Comparison of ENCODE assay signal across 13 mouse cellular contexts in genomic region chr15:5347674-5348073, GRCm38 (mm10).
DNase-seq lines count a peak whose midpoint lies in the region; ATAC-seq and TF ChIP-seq lines count a peak whose summit lies in the region.
"Had no signal": no experiment of that assay in that cellular context is flagged by ENCODE, and none has a peak within 500 bp of the region (broad histone marks: within the 10 kb centered on the region; RNA-seq: fewer than 3 reads in every experiment).

No protein-coding gene starts in this region.

- no peak for TF ChIP-seq RAD21 in MEL (IDR thresholded peaks at IDR 0.05; ENCODE audit: low read depth, low read length)

- no peak overlapping the region for H3K4me3 ChIP-seq in heart, adult 2 months
- no peak overlapping the region for H3K4me3 ChIP-seq in heart, embryonic 11.5 days (ENCODE audit: low read depth, low read length)
- no peak overlapping the region for H3K4me3 ChIP-seq in MEL (ENCODE audit: control insufficient read depth in 1 of 2, insufficient read depth in 1 of 2, low read depth in 2 of 2, low read length in 2 of 2)
- H3K4me3 ChIP-seq in midbrain, embryonic 11.5 days (ENCODE audit: low read depth, low read length) = no peak overlapping the region
- no peak overlapping the region for H3K4me3 ChIP-seq in midbrain, postnatal 0 days (ENCODE audit: low read depth, low read length)
- H3K4me3 ChIP-seq: heart, embryonic 15.5 days; liver, embryonic 15.5 days; midbrain, embryonic 12.5 days had no signal

- no peak overlapping the region for H3K27ac ChIP-seq in heart, adult 2 months
- H3K27ac ChIP-seq in heart, embryonic 11.5 days (ENCODE audit: low read depth, low read length) = no peak overlapping the region
- no peak overlapping the region for H3K27ac ChIP-seq in MEL (ENCODE audit: control insufficient read depth, low read depth, low read length)
- H3K27ac ChIP-seq in midbrain, embryonic 11.5 days (ENCODE audit: low read depth, low read length) = no peak overlapping the region
- H3K27ac ChIP-seq in midbrain, postnatal 0 days (ENCODE audit: low read depth, low read length) = no peak overlapping the region
- H3K27ac ChIP-seq: heart, embryonic 15.5 days; liver, embryonic 15.5 days; midbrain, embryonic 12.5 days had no signal

- peak; percentile 35 to 52 for DNase-seq in heart, adult 2 months
- peak; percentile 6 for DNase-seq in MEL (ENCODE audit: low read depth, low spot score)
- peak; percentile 44 to 51 for DNase-seq in heart, postnatal 10 days
- DNase-seq in kidney, postnatal 25 days = peak; percentile 4 to 55
- no peak for DNase-seq in thymus, postnatal 0 days (ENCODE audit: low spot score)
- DNase-seq in midbrain, embryonic 11.5 days (ENCODE audit: low spot score, missing footprints) = no peak
- DNase-seq in midbrain, postnatal 0 days (ENCODE audit: low spot score) = no peak
- DNase-seq: cerebellum, adult 2 months; left cerebral cortex, postnatal 4 days had no signal

- intact Hi-C loops in heart, adult 2 months (cut with DNase I) = no loop called here
- intact Hi-C loops in heart, postnatal 10 days (cut with DNase I) = no loop called here

- 58% methylated on average over 5 of the region's 5 CpGs for WGBS in heart, adult 2 months
- 76% methylated on average over 5 of the region's 5 CpGs for WGBS in heart, embryonic 11.5 days (ENCODE audit: insufficient replicate concordance)
- 91% methylated on average over 5 of the region's 5 CpGs for WGBS in midbrain, embryonic 11.5 days
- WGBS in midbrain, postnatal 0 days = 93% methylated on average over 5 of the region's 5 CpGs

- TF ChIP-seq POLR2A in heart, adult 2 months (IDR thresholded peaks at IDR 0.05; ENCODE audit: insufficient read depth, low read depth, low read length) = no peak
- no peak for TF ChIP-seq POLR2A in MEL (IDR thresholded peaks at IDR 0.05; ENCODE audit: control insufficient read depth in 1 of 2, insufficient read depth in 1 of 2, low read depth in 1 of 2, low read length in 2 of 2, poor library complexity in 1 of 2)

- H3K79me2 ChIP-seq in heart, adult 2 months (replicated peaks; ENCODE audit: control insufficient read depth, insufficient read depth, low read length) = no peaks in the 10 kb centered on the region
- H3K79me2 ChIP-seq in MEL (ENCODE audit: control insufficient read depth, insufficient read depth, low read length, poor library complexity) = no peaks in the 10 kb centered on the region

- no peak for TF ChIP-seq CTCF in heart, adult 2 months (IDR thresholded peaks at IDR 0.05)
- no peak for TF ChIP-seq CTCF in MEL (IDR thresholded peaks at IDR 0.05 in 2 of 3, conservative IDR thresholded peaks at IDR 0.05 in 1 of 3; ENCODE audit: control insufficient read depth in 1 of 3, insufficient read depth in 1 of 3, low read depth in 2 of 3, low read length in 3 of 3, poor library complexity in 1 of 3, severe bottlenecking in 1 of 3)
- no peak for TF ChIP-seq CTCF in midbrain, postnatal 0 days (IDR thresholded peaks at IDR 0.05)

- no peaks in the 10 kb centered on the region for H3K27me3 ChIP-seq in heart, adult 2 months (ENCODE audit: control insufficient read depth, insufficient read depth, low read length)
- H3K27me3 ChIP-seq in heart, embryonic 11.5 days (ENCODE audit: control insufficient read depth, insufficient read depth, low read length) = no peaks in the 10 kb centered on the region
- peaks cover 2 to 3% of the 10 kb centered on the region in 2 experiments; a peak in 2 of 4 replicates for H3K27me3 ChIP-seq in MEL (ENCODE audit: control insufficient read depth in 1 of 2, insufficient read depth in 2 of 2, low read length in 2 of 2)
- H3K27me3 ChIP-seq in midbrain, embryonic 11.5 days (ENCODE audit: control insufficient read depth, insufficient read depth, low read length) = no peaks in the 10 kb centered on the region
- H3K27me3 ChIP-seq in midbrain, postnatal 0 days (ENCODE audit: insufficient read depth, low read length) = no peaks in the 10 kb centered on the region
- H3K27me3 ChIP-seq: heart, embryonic 15.5 days; liver, embryonic 15.5 days; midbrain, embryonic 12.5 days had no signal

- 0 out of 2 replicates have a peak, but pooled peaks have one; percentile 16 for TF ChIP-seq EP300 in heart, adult 2 months (IDR thresholded peaks at IDR 0.05; ENCODE audit: insufficient read depth, low read depth, low read length)
- TF ChIP-seq EP300 in MEL (IDR thresholded peaks at IDR 0.05; ENCODE audit: low read depth in 1 of 2, low read length in 2 of 2) = no peak

- no peak overlapping the region for H3K4me2 ChIP-seq in heart, embryonic 11.5 days
- no peak overlapping the region for H3K4me2 ChIP-seq in midbrain, embryonic 11.5 days
- H3K4me2 ChIP-seq in midbrain, postnatal 0 days (ENCODE audit: low read depth, low read length, poor library complexity, severe bottlenecking) = no peak overlapping the region
- H3K4me2 ChIP-seq: heart, embryonic 15.5 days; liver, embryonic 15.5 days; midbrain, embryonic 12.5 days had no signal

- H3K9ac ChIP-seq in heart, adult 2 months (ENCODE audit: low read depth, low read length) = no peak overlapping the region
- no peak overlapping the region for H3K9ac ChIP-seq in heart, embryonic 11.5 days (ENCODE audit: low read depth, low read length)
- no peak overlapping the region for H3K9ac ChIP-seq in MEL (ENCODE audit: control insufficient read depth, low read depth, low read length, poor library complexity, severe bottlenecking)
- H3K9ac ChIP-seq in midbrain, embryonic 11.5 days (ENCODE audit: low read length) = no peak overlapping the region
- H3K9ac ChIP-seq in midbrain, postnatal 0 days (replicated peaks; ENCODE audit: low read length, poor library complexity, severe bottlenecking) = no peak overlapping the region
- H3K9ac ChIP-seq: heart, embryonic 15.5 days; liver, embryonic 15.5 days; midbrain, embryonic 12.5 days had no signal

- H3K9me3 ChIP-seq in heart, embryonic 11.5 days (replicated peaks; ENCODE audit: control insufficient read depth, low read length) = no peaks in the 10 kb centered on the region
- no peaks in the 10 kb centered on the region for H3K9me3 ChIP-seq in MEL (replicated peaks; ENCODE audit: insufficient read depth, low read length)
- H3K9me3 ChIP-seq in midbrain, embryonic 11.5 days (ENCODE audit: control insufficient read depth, low read length) = no peaks in the 10 kb centered on the region
- H3K9me3 ChIP-seq in midbrain, postnatal 0 days (ENCODE audit: low read length) = no peaks in the 10 kb centered on the region
- H3K9me3 ChIP-seq: heart, embryonic 15.5 days; liver, embryonic 15.5 days; midbrain, embryonic 12.5 days had no signal

- H3K36me3 ChIP-seq in heart, adult 2 months (ENCODE audit: control insufficient read depth, insufficient read depth, low read length) = no peaks in the 10 kb centered on the region
- no peaks in the 10 kb centered on the region for H3K36me3 ChIP-seq in heart, embryonic 11.5 days (ENCODE audit: control insufficient read depth, insufficient read depth, low read length)
- H3K36me3 ChIP-seq in MEL (ENCODE audit: control insufficient read depth in 1 of 2, insufficient read depth in 2 of 2, low read length in 2 of 2) = peaks cover 0 to 3% of the 10 kb centered on the region in 2 experiments; a peak in 1 of 4 replicates
- no peaks in the 10 kb centered on the region for H3K36me3 ChIP-seq in midbrain, embryonic 11.5 days (ENCODE audit: control insufficient read depth, insufficient read depth, low read length)
- no peaks in the 10 kb centered on the region for H3K36me3 ChIP-seq in midbrain, postnatal 0 days (ENCODE audit: insufficient read depth, low read length)
- H3K36me3 ChIP-seq: heart, embryonic 15.5 days; liver, embryonic 15.5 days; midbrain, embryonic 12.5 days had no signal

- no peaks in the 10 kb centered on the region; the same call in 1 of the 2 replicates for H3K4me1 ChIP-seq in heart, adult 2 months (ENCODE audit: control insufficient read depth, insufficient read depth, low read length)
- no peaks in the 10 kb centered on the region for H3K4me1 ChIP-seq in heart, embryonic 11.5 days (ENCODE audit: control insufficient read depth, insufficient read depth, low read length)
- 0 out of 4 replicates have a peak, but pooled peaks cover 0 to 3% of the 10 kb centered on the region in 2 experiments for H3K4me1 ChIP-seq in MEL (ENCODE audit: control insufficient read depth in 1 of 2, insufficient read depth in 2 of 2, low read length in 2 of 2)
- no peaks in the 10 kb centered on the region for H3K4me1 ChIP-seq in midbrain, embryonic 11.5 days (ENCODE audit: control insufficient read depth, insufficient read depth, low read length)
- no peaks in the 10 kb centered on the region for H3K4me1 ChIP-seq in midbrain, postnatal 0 days (ENCODE audit: insufficient read depth, low read length)
- H3K4me1 ChIP-seq: heart, embryonic 15.5 days; liver, embryonic 15.5 days; midbrain, embryonic 12.5 days had no signal

- ATAC-seq in heart, embryonic 11.5 days (replicated peaks; ENCODE audit: insufficient number of reproducible peaks, low FRiP score, low TSS enrichment) = no peak
- no peak for ATAC-seq in midbrain, embryonic 11.5 days (ENCODE audit: low FRiP score)
- no peak for ATAC-seq in midbrain, postnatal 0 days (ENCODE audit: low FRiP score)

TF ChIP-seq in MEL, 35 proteins besides CTCF, POLR2A, EP300 and RAD21:
- TF ChIP-seq TAL1 (IDR thresholded peaks at IDR 0.05; ENCODE audit: low read length) = no peak
- TF ChIP-seq ZC3H11A (IDR thresholded peaks at IDR 0.05; ENCODE audit: low read depth, low read length) = no peak
- no peak for TF ChIP-seq ETS1 (IDR thresholded peaks at IDR 0.05; ENCODE audit: low read depth, low read length)
- TF ChIP-seq POLR2AphosphoS5 (IDR thresholded peaks at IDR 0.05; ENCODE audit: borderline replicate concordance, low read depth, low read length) = no peak
- no peak for TF ChIP-seq GATA1 (IDR thresholded peaks at IDR 0.05; ENCODE audit: low read depth, low read length)
- TF ChIP-seq CHD2 (IDR thresholded peaks at IDR 0.05; ENCODE audit: low read length) = no peak
- TF ChIP-seq CHD1 (IDR thresholded peaks at IDR 0.05; ENCODE audit: low read depth, low read length) = no peak
- no peak for TF ChIP-seq E2F4 (IDR thresholded peaks at IDR 0.05; ENCODE audit: borderline replicate concordance, low read depth, low read length)
- TF ChIP-seq SIN3A (IDR thresholded peaks at IDR 0.05; ENCODE audit: low read length) = no peak
- TF ChIP-seq SMC3 (IDR thresholded peaks at IDR 0.05; ENCODE audit: low read depth, low read length) = no peak
- TF ChIP-seq TCF12 (IDR thresholded peaks at IDR 0.05; ENCODE audit: low read depth, low read length) = no peak
- no peak for TF ChIP-seq JUND (IDR thresholded peaks at IDR 0.05; ENCODE audit: low read depth, low read length)

Comparison
In these comparisons a context has a peak if more than half of its experiments do, and no peak if none do; other contexts are left out.
1. DNase-seq: peak in heart, adult 2 months (2 of 2), MEL (single experiment), heart, postnatal 10 days (2 of 2) and kidney, postnatal 25 days (2 of 2); none in thymus, postnatal 0 days (single experiment), midbrain, embryonic 11.5 days (single experiment) and midbrain, postnatal 0 days (single experiment).